Mouse (Mus musculus) CH12.LX (cell line): Measurements from ENCODE around the gene Aga.

Experiments used
- CTCF ChIP-seq, 2 experiments: IDR thresholded peaks in 1 of 2; conservative IDR thresholded peaks in 1 of 2; 2 replicates each; pipeline ENCODE4 v1.5.1; 2011 to 2012; ENCODE audit warnings: low read depth in 2 of 2, low read length in 2 of 2, improper control_type of control experiment in 1 of 2, inconsistent platforms in 1 of 2, mild to moderate bottlenecking in 1 of 2, moderate library complexity in 1 of 2
- HCFC1 ChIP-seq: IDR thresholded peaks from 2 replicates; pipeline ENCODE4 v1.6.1; 2012; ENCODE audit warnings: low read depth, mild to moderate bottlenecking, inconsistent platforms, low read length, improper control_type of control experiment
- KAT2A ChIP-seq: IDR thresholded peaks from 2 replicates; pipeline ENCODE4 v1.6.1; 2012; ENCODE audit warnings: low read length, improper control_type of control experiment, inconsistent platforms; ENCODE audit not compliant: insufficient replicate concordance
- MAFK ChIP-seq: IDR thresholded peaks from 2 replicates; pipeline ENCODE4 v1.6.1; 2011; ENCODE audit warnings: low read length, improper control_type of control experiment; ENCODE audit not compliant: insufficient replicate concordance
- MAX ChIP-seq: IDR thresholded peaks from 2 replicates; pipeline ENCODE4 v1.6.1; 2011; ENCODE audit warnings: low read length, improper control_type of control experiment
- PAX5 ChIP-seq: IDR thresholded peaks from 2 replicates; pipeline ENCODE4 v1.6.1; 2012; ENCODE audit warnings: low read length, inconsistent platforms, mixed read lengths
- POLR2A ChIP-seq: IDR thresholded peaks from 2 replicates; pipeline ENCODE4 v1.6.1; 2011; ENCODE audit warnings: low read depth, mild to moderate bottlenecking, improper control_type of control experiment, low read length
- RAD21 ChIP-seq: IDR thresholded peaks from 2 replicates; pipeline ENCODE4 v1.6.1; 2011; ENCODE audit warnings: low read depth, mild to moderate bottlenecking, low read length, improper control_type of control experiment, moderate library complexity
- RCOR1 ChIP-seq: conservative IDR thresholded peaks from 2 replicates; pipeline ENCODE4 v1.6.1; 2012; ENCODE audit warnings: low read depth, mild to moderate bottlenecking, inconsistent platforms, low read length, improper control_type of control experiment
- TCF12 ChIP-seq: IDR thresholded peaks from 2 replicates; pipeline ENCODE4 v1.6.1; 2014; ENCODE audit warnings: low read depth, mild to moderate bottlenecking, inconsistent platforms, low read length, improper control_type of control experiment
- USF1 ChIP-seq: IDR thresholded peaks from 2 replicates; pipeline ENCODE4 v1.6.1; 2014; ENCODE audit warnings: low read depth, mild to moderate bottlenecking, inconsistent platforms, low read length, improper control_type of control experiment
- USF2 ChIP-seq: conservative IDR thresholded peaks from 2 replicates; pipeline ENCODE4 v1.6.1; 2011; ENCODE audit warnings: low read depth, low read length, improper control_type of control experiment
- ZC3H11A ChIP-seq: IDR thresholded peaks from 2 replicates; pipeline ENCODE4 v1.6.1; 2012; ENCODE audit warnings: low read depth, mild to moderate bottlenecking, inconsistent platforms, low read length, improper control_type of control experiment
- ZNF384 ChIP-seq: IDR thresholded peaks from 2 replicates; pipeline ENCODE4 v1.6.1; 2012; ENCODE audit warnings: low read depth, low read length, improper control_type of control experiment, inconsistent platforms

DNA sequence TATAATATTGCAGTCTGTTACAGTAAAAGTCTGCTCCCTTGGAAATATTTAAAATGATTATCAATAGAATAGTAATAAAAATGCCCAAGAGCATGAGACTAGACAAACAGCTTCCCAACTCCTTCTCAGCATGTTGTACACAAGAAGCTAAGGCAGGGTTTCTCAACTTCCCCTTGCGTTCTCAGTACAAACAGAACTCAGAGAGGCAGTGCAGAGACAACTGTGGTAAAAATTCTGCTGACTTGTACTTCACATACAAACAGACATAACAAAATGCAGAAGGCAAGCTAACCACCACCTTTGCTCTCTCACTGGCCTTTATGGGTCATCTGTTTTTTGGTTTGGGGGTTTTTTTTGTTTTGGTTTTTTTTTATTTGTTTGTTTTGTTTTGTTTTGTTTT lies 15.3 kb upstream of the Aga start:
- no peak for TF ChIP-seq POLR2A
- TF ChIP-seq CTCF (conservative IDR thresholded peaks at IDR 0.05 in 1 of 2, IDR thresholded peaks at IDR 0.05 in 1 of 2; ENCODE audit: low read depth in 2 of 2, low read length in 2 of 2): no peak
- TF ChIP-seq HCFC1: no peak
- TF ChIP-seq USF2: no peak
- no peak for TF ChIP-seq KAT2A
- TF ChIP-seq ZNF384: no peak
- no peak for TF ChIP-seq PAX5
- no peak for TF ChIP-seq MAFK
- no peak for TF ChIP-seq RCOR1
- TF ChIP-seq ZC3H11A: no peak
- TF ChIP-seq TCF12: no peak
- TF ChIP-seq RAD21: no peak
- no peak for TF ChIP-seq USF1
- TF ChIP-seq MAX: no peak
